Mouse (Mus musculus): ENCODE measurements around the gene Olfr323. TPM values are rescaled to one million over a fixed set of nuclear protein-coding genes. Genes with fewer than 3 reads are reported as not detected.

Olfr323 gene
- not detected for polyA plus RNA-seq (2014; fragmentation: Illumina TruSeq; extraction: RNeasy Lipid Tissue Mini Kit (QIAGEN cat#74804); ENCODE audit: low read depth, low replicate concordance)

DNA sequence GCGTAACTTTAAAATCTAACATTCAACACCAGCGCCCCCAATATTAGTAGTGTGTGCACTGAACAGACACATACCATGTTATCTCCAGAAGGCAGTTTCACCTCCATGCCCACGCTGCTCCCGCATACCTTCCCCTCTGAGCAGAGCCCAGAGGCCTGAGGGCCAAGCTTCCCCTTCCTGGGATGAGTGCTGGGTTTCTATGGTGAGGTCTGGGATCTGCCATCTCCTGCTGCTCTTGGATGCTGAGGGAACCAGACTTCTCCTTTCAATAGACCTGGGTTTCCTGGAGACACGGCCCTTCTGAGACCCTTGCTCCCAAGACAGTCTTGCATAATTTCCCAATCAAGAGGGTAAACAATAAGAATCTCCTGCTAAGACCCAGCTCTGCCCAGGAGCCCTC lies at the start of gene Olfr323:
TSS of gene Olfr323 (minus strand) at position 101 of the 400 bp plus-strand sequence.

DNA sequence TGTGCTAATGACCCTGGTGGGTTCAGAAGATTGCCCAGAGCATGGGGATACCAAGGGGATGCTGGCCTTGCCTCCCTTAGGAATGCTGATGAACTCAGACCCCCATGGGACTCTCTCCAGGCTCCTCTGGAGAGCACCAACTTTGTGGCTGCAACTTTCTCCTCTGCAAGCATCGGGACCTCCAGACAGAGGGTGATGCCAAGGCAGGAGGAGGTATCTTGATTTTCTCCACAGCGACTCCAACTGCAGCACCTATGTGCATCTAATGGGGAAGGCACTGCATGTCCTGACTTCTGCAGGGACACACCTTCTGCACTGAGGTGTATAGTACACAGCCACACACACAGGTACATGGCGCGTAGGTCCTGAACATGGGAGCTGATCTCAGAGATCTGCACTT lies 28.3 kb upstream of the Olfr323 start, which contains the start of gene Olfr322:
TSS of gene Olfr322 (plus strand) at position 187 of the 400 bp plus-strand sequence.

GRCm38 (mm10) chr11:58640272-58640867 lies 10.1 kb upstream of the Olfr323 start, which contains the start of gene Trim58:
Trim58 (plus strand) TSS chr11:58640465.

GRCm38 (mm10) chr11:58615975-58616374 lies 14.3 kb downstream of the Olfr323 start, which contains the start of gene 2210407C18Rik:
2210407C18Rik (minus strand) TSS chr11:58616075.

GRCm38 (mm10) chr11:58594814-58595213 lies 35.5 kb downstream of the Olfr323 start, which contains the start of gene Olfr324:
Olfr324 (plus strand) TSS chr11:58595114.

DNA sequence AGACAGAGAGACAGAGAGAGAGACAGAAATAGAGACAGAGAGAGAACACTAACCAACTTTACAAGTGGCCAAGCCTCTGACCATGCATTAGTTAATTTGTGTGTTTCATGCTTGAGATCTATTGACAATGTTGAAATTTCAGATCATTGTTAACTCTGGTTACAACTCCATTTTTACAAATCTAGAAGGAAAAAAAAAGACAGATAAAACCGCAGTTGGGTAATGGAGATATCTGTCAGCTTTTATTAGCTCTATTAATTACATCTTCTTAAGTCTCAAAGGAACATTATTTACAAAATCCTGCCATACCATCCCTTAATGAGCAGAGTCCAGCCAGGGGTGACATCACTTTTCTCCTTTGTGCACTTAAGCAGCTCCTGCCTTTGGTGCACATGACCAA lies 52.9 kb downstream of the Olfr323 start, which contains the start of gene Olfr325:
TSS of gene Olfr325 (plus strand) at position 301 of the 400 bp plus-strand sequence.

Other genes starting within 250 kb of the Olfr323 start
- gene 1810065E05Rik, start 209.4 kb downstream of the Olfr323 start, polyA plus RNA-seq (2014; fragmentation: Illumina TruSeq; extraction: RNeasy Lipid Tissue Mini Kit (QIAGEN cat#74804); ENCODE audit: low read depth, low replicate concordance) = not detected
- gene Gm12253, start 197.9 kb downstream of the Olfr323 start, polyA plus RNA-seq (2014; fragmentation: Illumina TruSeq; extraction: RNeasy Lipid Tissue Mini Kit (QIAGEN cat#74804); ENCODE audit: low read depth, low replicate concordance) = not detected
- gene Lypd9, start 177.6 kb downstream of the Olfr323 start, polyA plus RNA-seq (2014; fragmentation: Illumina TruSeq; extraction: RNeasy Lipid Tissue Mini Kit (QIAGEN cat#74804); ENCODE audit: low read depth, low replicate concordance) = not detected
- gene Olfr30, start 168.2 kb downstream of the Olfr323 start, polyA plus RNA-seq (2014; fragmentation: Illumina TruSeq; extraction: RNeasy Lipid Tissue Mini Kit (QIAGEN cat#74804); ENCODE audit: low read depth, low replicate concordance) = not detected
- gene Olfr332, start 137.9 kb downstream of the Olfr323 start, polyA plus RNA-seq (2014; fragmentation: Illumina TruSeq; extraction: RNeasy Lipid Tissue Mini Kit (QIAGEN cat#74804); ENCODE audit: low read depth, low replicate concordance) = not detected
- not detected for gene Olfr331, start 127.9 kb downstream of the Olfr323 start, polyA plus RNA-seq (2014; fragmentation: Illumina TruSeq; extraction: RNeasy Lipid Tissue Mini Kit (QIAGEN cat#74804); ENCODE audit: low read depth, low replicate concordance)
- not detected for gene Olfr330, start 95.7 kb downstream of the Olfr323 start, polyA plus RNA-seq (2014; fragmentation: Illumina TruSeq; extraction: RNeasy Lipid Tissue Mini Kit (QIAGEN cat#74804); ENCODE audit: low read depth, low replicate concordance)
- gene Olfr329-ps, start 84.1 kb downstream of the Olfr323 start, polyA plus RNA-seq (2014; fragmentation: Illumina TruSeq; extraction: RNeasy Lipid Tissue Mini Kit (QIAGEN cat#74804); ENCODE audit: low read depth, low replicate concordance) = not detected
- not detected for gene Olfr328, start 74.9 kb downstream of the Olfr323 start, polyA plus RNA-seq (2014; fragmentation: Illumina TruSeq; extraction: RNeasy Lipid Tissue Mini Kit (QIAGEN cat#74804); ENCODE audit: low read depth, low replicate concordance)
- not detected for gene Olfr224, start 59.9 kb downstream of the Olfr323 start, polyA plus RNA-seq (2014; fragmentation: Illumina TruSeq; extraction: RNeasy Lipid Tissue Mini Kit (QIAGEN cat#74804); ENCODE audit: low read depth, low replicate concordance)
- gene Olfr325, start 52.8 kb downstream of the Olfr323 start, polyA plus RNA-seq (2014; fragmentation: Illumina TruSeq; extraction: RNeasy Lipid Tissue Mini Kit (QIAGEN cat#74804); ENCODE audit: low read depth, low replicate concordance) = not detected
- not detected for gene Olfr324, start 35.4 kb downstream of the Olfr323 start, polyA plus RNA-seq (2014; fragmentation: Illumina TruSeq; extraction: RNeasy Lipid Tissue Mini Kit (QIAGEN cat#74804); ENCODE audit: low read depth, low replicate concordance)
- gene 2210407C18Rik, start 14.4 kb downstream of the Olfr323 start, polyA plus RNA-seq (2014; fragmentation: Illumina TruSeq; extraction: RNeasy Lipid Tissue Mini Kit (QIAGEN cat#74804); ENCODE audit: low read depth, low replicate concordance) = 21.0 TPM
- gene Trim58, start 10.0 kb upstream of the Olfr323 start, polyA plus RNA-seq (2014; fragmentation: Illumina TruSeq; extraction: RNeasy Lipid Tissue Mini Kit (QIAGEN cat#74804); ENCODE audit: low read depth, low replicate concordance) = not detected
- not detected for gene Olfr322, start 28.3 kb upstream of the Olfr323 start, polyA plus RNA-seq (2014; fragmentation: Illumina TruSeq; extraction: RNeasy Lipid Tissue Mini Kit (QIAGEN cat#74804); ENCODE audit: low read depth, low replicate concordance)
- not detected for gene Olfr320, start 50.6 kb upstream of the Olfr323 start, polyA plus RNA-seq (2014; fragmentation: Illumina TruSeq; extraction: RNeasy Lipid Tissue Mini Kit (QIAGEN cat#74804); ENCODE audit: low read depth, low replicate concordance)
- gene Olfr319, start 68.7 kb upstream of the Olfr323 start, polyA plus RNA-seq (2014; fragmentation: Illumina TruSeq; extraction: RNeasy Lipid Tissue Mini Kit (QIAGEN cat#74804); ENCODE audit: low read depth, low replicate concordance) = not detected
- not detected for gene Olfr318, start 93.5 kb upstream of the Olfr323 start, polyA plus RNA-seq (2014; fragmentation: Illumina TruSeq; extraction: RNeasy Lipid Tissue Mini Kit (QIAGEN cat#74804); ENCODE audit: low read depth, low replicate concordance)
- not detected for gene Olfr317, start 108.7 kb upstream of the Olfr323 start, polyA plus RNA-seq (2014; fragmentation: Illumina TruSeq; extraction: RNeasy Lipid Tissue Mini Kit (QIAGEN cat#74804); ENCODE audit: low read depth, low replicate concordance)
- not detected for gene Olfr316, start 122.2 kb upstream of the Olfr323 start, polyA plus RNA-seq (2014; fragmentation: Illumina TruSeq; extraction: RNeasy Lipid Tissue Mini Kit (QIAGEN cat#74804); ENCODE audit: low read depth, low replicate concordance)
- not detected for gene Olfr315, start 142.7 kb upstream of the Olfr323 start, polyA plus RNA-seq (2014; fragmentation: Illumina TruSeq; extraction: RNeasy Lipid Tissue Mini Kit (QIAGEN cat#74804); ENCODE audit: low read depth, low replicate concordance)
- not detected for gene Olfr314, start 152.5 kb upstream of the Olfr323 start, polyA plus RNA-seq (2014; fragmentation: Illumina TruSeq; extraction: RNeasy Lipid Tissue Mini Kit (QIAGEN cat#74804); ENCODE audit: low read depth, low replicate concordance)
- gene Fam183b, start 171.5 kb upstream of the Olfr323 start, polyA plus RNA-seq (2014; fragmentation: Illumina TruSeq; extraction: RNeasy Lipid Tissue Mini Kit (QIAGEN cat#74804); ENCODE audit: low read depth, low replicate concordance) = not detected
- not detected for gene Olfr313, start 184.5 kb upstream of the Olfr323 start, polyA plus RNA-seq (2014; fragmentation: Illumina TruSeq; extraction: RNeasy Lipid Tissue Mini Kit (QIAGEN cat#74804); ENCODE audit: low read depth, low replicate concordance)
- not detected for gene Olfr312, start 198.7 kb upstream of the Olfr323 start, polyA plus RNA-seq (2014; fragmentation: Illumina TruSeq; extraction: RNeasy Lipid Tissue Mini Kit (QIAGEN cat#74804); ENCODE audit: low read depth, low replicate concordance)
- not detected for gene Olfr311, start 208.8 kb upstream of the Olfr323 start, polyA plus RNA-seq (2014; fragmentation: Illumina TruSeq; extraction: RNeasy Lipid Tissue Mini Kit (QIAGEN cat#74804); ENCODE audit: low read depth, low replicate concordance)
- gene Gm12258, start 216.7 kb upstream of the Olfr323 start, polyA plus RNA-seq (2014; fragmentation: Illumina TruSeq; extraction: RNeasy Lipid Tissue Mini Kit (QIAGEN cat#74804); ENCODE audit: low read depth, low replicate concordance) = 2.0 TPM
- 1.9 TPM for gene 2810021J22Rik, start 236.7 kb upstream of the Olfr323 start, polyA plus RNA-seq (2014; fragmentation: Illumina TruSeq; extraction: RNeasy Lipid Tissue Mini Kit (QIAGEN cat#74804); ENCODE audit: low read depth, low replicate concordance)

Data from heart, adult 10 weeks (tissue).